Mouse (Mus musculus) thymus, adult 2 months (tissue): ENCODE results near the gene Gm20388. TPM values are rescaled to one million over a fixed set of nuclear protein-coding genes. Genes with fewer than 3 reads are reported as not detected.

ENCODE experiments used
- DNase-seq: peaks from one replicate; pipeline ENCODE4 v3.0.0; 2021
- H3K27ac ChIP-seq: fragments of 200-500 bp; 2 replicates; pipeline ENCODE4 v1.5.1; 2012; ENCODE audit warnings: low read length, control low read depth; ENCODE audit not compliant: control insufficient read depth, insufficient read depth
- H3K27me3 ChIP-seq: fragments of 200-500 bp; 2 replicates; pipeline ENCODE4 v1.6.1; 2012; ENCODE audit warnings: mild to moderate bottlenecking, low read length, moderate library complexity, mixed read lengths; ENCODE audit not compliant: control insufficient read depth, insufficient read depth
- H3K36me3 ChIP-seq: fragments of 200-500 bp; 2 replicates; pipeline ENCODE4 v1.6.1; 2012; ENCODE audit warnings: mild to moderate bottlenecking, low read length, moderate library complexity; ENCODE audit not compliant: control insufficient read depth, insufficient read depth
- H3K4me1 ChIP-seq: fragments of 200-500 bp; replicated peaks from 2 replicates; pipeline ENCODE4 v1.6.1; 2012; ENCODE audit warnings: low read length; ENCODE audit not compliant: control insufficient read depth, insufficient read depth
- H3K4me3 ChIP-seq: fragments of 200-500 bp; 2 replicates; pipeline ENCODE4 v1.5.1; 2012; ENCODE audit warnings: mild to moderate bottlenecking, low read length, control low read depth, moderate library complexity; ENCODE audit not compliant: control insufficient read depth, insufficient read depth
- CTCF ChIP-seq: fragments of 200-500 bp; IDR thresholded peaks from 2 replicates; pipeline ENCODE4 v1.5.1; 2012; ENCODE audit warnings: mild to moderate bottlenecking, control low read depth, low read length, moderate library complexity, borderline replicate concordance; ENCODE audit not compliant: control insufficient read depth, poor library complexity, insufficient read depth; ENCODE audit errors: extremely low read depth
- POLR2A ChIP-seq: fragments of 200-500 bp; IDR thresholded peaks from 2 replicates; pipeline ENCODE4 v1.6.1; 2012; ENCODE audit warnings: mild to moderate bottlenecking, low read length, control low read depth, moderate library complexity; ENCODE audit not compliant: control insufficient read depth, poor library complexity, insufficient read depth; ENCODE audit errors: extremely low read depth
- WGBS: fragments of 180-500 bp; shearing (Covaris S2); methylation state at CpG from one replicate; pipeline ENCODE4 v1.1.7; 2018; 5-methylcytosine and 5-hydroxymethylcytosine counted together
- polyA plus RNA-seq: library from polyadenylated mRNA; depleted of rRNA; stranded (reverse); fragments of >200 nt; gene quantifications from 2 replicates; pipeline ENCODE4 v1.2.3, GENCODE M21; 2012

Gene Gm20388
- polyA plus RNA-seq, 1 experiment: 103 TPM

GRCm38 (mm10) chr8:119978770-119979381 is 68.2 kb downstream of the Gm20388 start:
- Histone ChIP-seq H3K27ac (no peak overlapping the region), H3K4me3 (no peak overlapping the region), H3K36me3 (no peaks in the 10 kb centered on the region), H3K4me1 (no peaks in the 10 kb centered on the region), H3K27me3 (no peaks in the 10 kb centered on the region)
- WGBS: 18% methylated on average over 11 of the region's 11 CpGs
- no peak for DNase-seq
- TF ChIP-seq POLR2A (no peak), CTCF (no peak)

DNA sequence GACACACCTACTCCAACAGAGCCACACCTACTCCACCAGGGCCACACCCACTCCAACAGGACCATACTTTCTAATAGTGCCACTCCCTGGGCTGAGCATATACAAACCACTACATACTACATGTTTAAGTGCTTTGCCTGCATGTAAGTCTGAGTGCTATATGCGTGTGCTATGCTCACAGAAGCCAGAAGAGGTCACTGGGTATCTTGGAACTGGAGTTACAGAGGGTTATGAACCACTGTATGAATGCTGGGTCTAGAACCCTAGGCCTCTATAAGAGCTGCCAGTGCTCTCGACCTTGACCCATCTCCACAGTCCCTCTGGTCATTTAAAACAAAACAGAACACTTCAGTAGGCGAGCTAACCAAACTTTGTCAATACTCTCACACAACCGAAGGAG is 70.6 kb downstream of the Gm20388 start:
- no peak for TF ChIP-seq CTCF
- no peak for TF ChIP-seq POLR2A
- Histone ChIP-seq H3K4me3 (no peak overlapping the region), H3K36me3 (no peaks in the 10 kb centered on the region), H3K27ac (no peak overlapping the region), H3K4me1 (no peaks in the 10 kb centered on the region), H3K27me3 (no peaks in the 10 kb centered on the region)
- DNase-seq: no peak
- 87% methylated on average over 4 of the region's 4 CpGs for WGBS

- H3K36me3 ChIP-seq: no peaks in the 10 kb centered on the region
- no peak overlapping the region for H3K4me3 ChIP-seq
- no peaks in the 10 kb centered on the region for H3K27me3 ChIP-seq
- DNase-seq: peak; percentile 44
- H3K27ac ChIP-seq: no peak overlapping the region
- TF ChIP-seq POLR2A (no peak), CTCF (0 out of 2 replicates have a peak, but pooled peaks have one; percentile 51)
- no peaks in the 10 kb centered on the region for H3K4me1 ChIP-seq
These were observed 73.4 kb downstream of the Gm20388 start for GRCm38 (mm10) chr8:119984085-119984484.

- H3K4me1 ChIP-seq: no peaks in the 10 kb centered on the region
- TF ChIP-seq POLR2A (no peak), CTCF (no peak)
- H3K27me3 ChIP-seq: no peaks in the 10 kb centered on the region
- DNase-seq: no peak
- no peaks in the 10 kb centered on the region for H3K36me3 ChIP-seq
- H3K4me3 ChIP-seq: no peak overlapping the region
- 80% methylated on average over 5 of the region's 5 CpGs for WGBS
- H3K27ac ChIP-seq: no peak overlapping the region
These were observed 75.5 kb downstream of the Gm20388 start for GRCm38 (mm10) chr8:119986174-119986573.

DNA sequence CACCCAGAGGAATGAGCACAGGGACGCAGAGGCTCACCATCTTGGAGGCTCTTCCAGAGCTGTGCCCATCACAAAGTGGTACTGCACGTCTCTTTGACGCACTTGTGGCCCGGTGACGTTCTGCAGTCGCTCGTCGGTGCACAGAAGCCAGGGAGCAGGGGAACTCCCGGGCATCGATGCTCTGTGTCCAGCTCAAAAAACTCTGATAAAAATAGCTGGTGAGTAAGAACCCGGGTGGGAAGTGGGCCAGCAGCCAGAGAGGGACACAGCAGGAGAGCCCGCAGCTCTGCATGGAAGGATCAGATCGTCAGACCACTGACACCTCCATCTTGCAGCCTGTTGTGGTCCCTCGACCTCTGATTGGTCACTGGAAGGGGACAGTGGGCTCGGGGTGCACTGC is 77.4 kb downstream of the Gm20388 start:
- Histone ChIP-seq H3K27ac (no peak overlapping the region), H3K36me3 (no peaks in the 10 kb centered on the region), H3K4me3 (no peak overlapping the region), H3K4me1 (peaks cover 7% of the 10 kb centered on the region; the same call in 1 of the 2 replicates), H3K27me3 (no peaks in the 10 kb centered on the region)
- WGBS: 84% methylated on average over 15 of the region's 15 CpGs
- TF ChIP-seq CTCF (no peak), POLR2A (no peak)
- no peak for DNase-seq

DNA sequence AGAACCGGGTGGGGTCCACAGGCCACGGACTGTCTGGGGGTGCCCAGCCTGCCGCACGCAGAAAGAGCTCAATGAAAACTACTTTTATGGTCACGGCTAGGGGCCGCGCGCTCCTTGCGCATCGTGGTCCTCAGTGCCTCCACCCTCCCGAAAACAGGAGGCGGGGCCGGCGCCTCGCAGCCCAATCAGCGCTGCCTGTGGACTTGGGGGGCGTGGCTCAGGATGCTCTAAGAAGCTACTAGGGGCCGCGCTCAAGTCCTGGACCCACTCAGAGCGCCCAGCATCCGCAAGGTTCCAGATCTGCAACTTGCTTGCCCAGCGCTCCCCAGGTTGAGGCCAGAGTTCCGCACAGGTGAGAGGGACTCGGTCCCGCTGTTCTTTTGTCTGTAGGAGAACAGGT is 81.6 kb downstream of the Gm20388 start, which contains the start of gene Crispld2:
Crispld2 (plus strand) TSS at position 190 of the 400 bp plus-strand sequence.
- TF ChIP-seq CTCF: 0 out of 2 replicates have a peak, but pooled peaks have one; percentile 34
- TF ChIP-seq POLR2A: peak; percentile 50; the same call in 1 of the 2 replicates
- no peaks in the 10 kb centered on the region for H3K36me3 ChIP-seq
- peak within 1 kb of the TSS; percentile 12 for H3K4me3 ChIP-seq
- peaks cover 7% of the 10 kb centered on the region; the same call in 1 of the 2 replicates for H3K4me1 ChIP-seq
- H3K27ac ChIP-seq: no peak within 1 kb of the TSS
- no peaks in the 10 kb centered on the region for H3K27me3 ChIP-seq
- WGBS: 3% methylated on average over 25 of the region's 25 CpGs
- peak; percentile 92 for DNase-seq

DNA sequence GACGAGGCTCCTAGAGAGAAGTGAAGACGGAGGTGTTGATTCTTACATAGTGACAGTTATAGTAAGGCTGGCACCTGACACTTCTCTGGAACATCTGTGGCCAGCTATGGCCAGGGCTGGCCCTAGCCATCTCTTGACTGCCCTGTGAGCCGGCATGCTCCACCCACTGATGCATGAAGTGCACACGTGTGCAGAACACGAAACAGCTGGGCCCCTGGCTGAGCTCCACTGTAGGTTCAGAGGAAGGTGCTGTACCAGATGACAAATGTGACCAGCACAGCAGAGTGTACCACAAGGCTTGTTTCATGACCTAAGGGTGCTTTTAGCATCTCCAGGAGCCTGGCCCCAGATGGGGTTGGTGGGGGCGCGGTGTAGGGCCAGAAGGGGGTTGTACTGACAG is 83.5 kb downstream of the Gm20388 start:
- Histone ChIP-seq H3K27me3 (no peaks in the 10 kb centered on the region), H3K4me3 (no peak overlapping the region)

More for the DNA sequence above, 83.5 kb downstream of the Gm20388 start:
- no peak for DNase-seq
- WGBS: 90% methylated on average over 7 of the region's 7 CpGs
- no peaks in the 10 kb centered on the region for H3K36me3 ChIP-seq
- H3K27ac ChIP-seq: no peak overlapping the region
- H3K4me1 ChIP-seq: peaks cover 7% of the 10 kb centered on the region; the same call in 1 of the 2 replicates
- no peak for TF ChIP-seq POLR2A
- no peak for TF ChIP-seq CTCF
